Mouse (Mus musculus): Measurements from ENCODE around the gene Dscaml1. TPM values are rescaled to one million over a fixed set of nuclear protein-coding genes. Genes with fewer than 3 reads are reported as not detected.

Gene Dscaml1
- polyA plus RNA-seq, 1 experiment from 2014 or later: not detected

DNA sequence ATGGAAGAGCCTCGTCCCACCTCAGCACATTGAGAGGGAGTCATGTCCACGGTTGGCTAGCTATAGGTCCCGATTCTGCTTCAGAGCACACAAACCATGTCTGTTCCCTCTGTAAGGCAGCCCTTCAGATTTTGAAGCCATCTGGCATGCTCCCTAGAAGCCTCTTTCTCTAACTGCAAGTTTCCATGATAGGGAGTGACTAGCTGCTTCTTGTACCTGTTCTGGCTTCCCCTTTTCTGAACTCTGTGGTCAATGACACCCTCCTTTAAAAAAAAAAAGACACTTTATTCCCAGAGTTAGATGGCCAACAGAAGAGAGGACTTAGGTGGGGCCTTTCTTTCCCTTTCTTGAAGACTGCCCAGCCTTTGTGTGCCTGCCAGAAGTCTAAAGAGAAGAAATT is 130.5 kb downstream of the Dscaml1 start:
- no peaks in the 10 kb centered on the region for H3K4me1 ChIP-seq
- ATAC-seq: no peak
- H3K36me3 ChIP-seq: no peaks in the 10 kb centered on the region
- no peak overlapping the region for H3K4me3 ChIP-seq
- no peak overlapping the region for H3K9ac ChIP-seq
- H3K27me3 ChIP-seq (replicated peaks): no peaks in the 10 kb centered on the region
- no peaks in the 10 kb centered on the region for H3K9me3 ChIP-seq (replicated peaks)
- H3K4me2 ChIP-seq: no peak overlapping the region
- WGBS (ENCODE audit: insufficient replicate concordance): 76% methylated on average over 3 of the region's 3 CpGs
- no peak overlapping the region for H3K27ac ChIP-seq

DNA sequence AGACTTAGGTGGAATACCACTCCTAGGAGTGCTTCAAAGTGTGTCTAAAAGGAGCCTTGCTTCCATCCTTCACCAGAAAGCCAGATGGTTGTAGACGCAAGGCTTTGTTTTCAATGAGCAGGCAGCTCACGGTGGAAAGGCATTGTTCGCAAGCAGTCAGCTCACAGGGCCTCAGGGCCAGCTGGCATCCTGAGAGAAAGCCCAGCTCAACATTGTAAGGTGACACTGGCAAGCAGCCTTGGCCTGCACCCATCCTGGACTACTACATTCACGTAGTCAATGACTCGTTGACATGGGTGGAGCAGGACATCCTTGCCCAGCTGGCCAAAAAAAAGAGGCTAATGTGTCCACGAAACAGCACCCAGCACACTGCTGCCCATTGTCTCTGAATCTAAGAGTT is 134.6 kb downstream of the Dscaml1 start:
- H3K27me3 ChIP-seq (replicated peaks): no peaks in the 10 kb centered on the region
- 66% methylated on average over 6 of the region's 6 CpGs for WGBS (ENCODE audit: insufficient replicate concordance)
- no peak for ATAC-seq

DNA sequence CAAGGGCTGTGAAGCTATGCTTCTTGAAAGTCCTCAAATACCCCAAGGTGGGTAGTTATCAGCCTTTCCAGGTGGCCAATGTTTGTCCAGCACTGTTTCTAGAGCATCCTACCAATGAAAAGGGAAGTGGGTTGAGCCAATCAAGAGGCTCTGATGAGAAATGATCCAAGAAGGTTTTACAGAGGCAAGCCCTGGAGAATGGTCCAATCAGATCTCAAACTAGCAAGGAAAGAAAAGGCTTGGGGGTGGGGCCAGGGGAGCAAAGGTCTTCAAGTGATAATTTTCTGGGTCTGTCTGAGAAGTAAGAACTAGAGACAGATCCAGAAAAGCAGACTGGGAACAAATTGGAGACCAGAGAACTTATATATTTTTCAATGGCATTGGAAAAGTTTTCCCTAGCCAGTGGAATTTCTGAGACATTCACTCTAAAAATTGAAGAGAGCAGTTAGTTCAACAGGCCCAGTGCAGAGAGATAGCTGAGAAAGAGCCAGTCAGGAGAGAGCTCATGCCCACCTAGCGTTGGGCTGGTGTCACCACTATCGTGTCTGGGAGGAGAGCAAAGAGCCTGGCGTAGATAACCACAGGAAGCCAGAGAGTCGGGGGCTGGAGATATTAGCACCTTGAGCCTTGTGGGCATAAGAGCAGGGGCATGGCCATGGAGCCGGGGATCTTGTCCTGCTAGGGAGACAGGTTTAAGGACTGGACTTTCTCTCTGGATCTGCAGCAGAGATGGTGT is 140.6 kb downstream of the Dscaml1 start:
- Histone ChIP-seq H3K36me3 (no peaks in the 10 kb centered on the region), H3K4me2 (no peak overlapping the region), H3K27ac (no peak overlapping the region), H3K9ac (no peak overlapping the region), H3K27me3 (replicated peaks) (no peaks in the 10 kb centered on the region), H3K4me1 (no peaks in the 10 kb centered on the region), H3K9me3 (replicated peaks) (no peaks in the 10 kb centered on the region), H3K4me3 (no peak overlapping the region)
- no peak for ATAC-seq
- WGBS (ENCODE audit: insufficient replicate concordance): 41% methylated on average over 5 of the region's 5 CpGs

More for the DNA sequence above, 134.6 kb downstream of the Dscaml1 start:
- H3K4me2 ChIP-seq: no peak overlapping the region
- no peak overlapping the region for H3K27ac ChIP-seq
- H3K4me3 ChIP-seq: no peak overlapping the region
- H3K9me3 ChIP-seq (replicated peaks): no peaks in the 10 kb centered on the region
- H3K36me3 ChIP-seq: no peaks in the 10 kb centered on the region
- no peaks in the 10 kb centered on the region for H3K4me1 ChIP-seq
- H3K9ac ChIP-seq: no peak overlapping the region

DNA sequence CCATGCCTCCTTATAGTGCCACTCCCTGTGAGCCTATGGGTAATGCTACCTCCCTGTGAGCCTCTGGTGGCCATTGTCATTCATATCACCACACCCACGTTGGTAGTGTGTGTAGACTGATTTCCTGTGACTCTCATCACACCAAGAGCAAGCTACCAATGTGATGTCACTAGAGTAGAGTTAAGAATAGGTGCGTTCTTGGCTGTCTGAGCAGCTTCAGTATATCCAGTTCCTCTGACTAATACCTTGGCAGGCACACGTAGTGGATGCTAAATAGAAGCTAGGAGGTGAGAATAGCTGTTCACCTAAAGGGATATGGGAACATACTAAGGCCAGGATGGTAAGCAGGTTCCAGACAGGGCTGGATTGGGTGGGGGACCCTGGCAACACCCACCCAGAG is 143.3 kb downstream of the Dscaml1 start:
- Histone ChIP-seq H3K9ac (no peak overlapping the region), H3K4me1 (no peaks in the 10 kb centered on the region), H3K27me3 (replicated peaks) (no peaks in the 10 kb centered on the region), H3K4me2 (no peak overlapping the region), H3K9me3 (replicated peaks) (no peaks in the 10 kb centered on the region), H3K4me3 (no peak overlapping the region), H3K36me3 (no peaks in the 10 kb centered on the region), H3K27ac (no peak overlapping the region)
- ATAC-seq: no peak
- WGBS (ENCODE audit: insufficient replicate concordance): 41% methylated on average over 3 of the region's 3 CpGs

DNA sequence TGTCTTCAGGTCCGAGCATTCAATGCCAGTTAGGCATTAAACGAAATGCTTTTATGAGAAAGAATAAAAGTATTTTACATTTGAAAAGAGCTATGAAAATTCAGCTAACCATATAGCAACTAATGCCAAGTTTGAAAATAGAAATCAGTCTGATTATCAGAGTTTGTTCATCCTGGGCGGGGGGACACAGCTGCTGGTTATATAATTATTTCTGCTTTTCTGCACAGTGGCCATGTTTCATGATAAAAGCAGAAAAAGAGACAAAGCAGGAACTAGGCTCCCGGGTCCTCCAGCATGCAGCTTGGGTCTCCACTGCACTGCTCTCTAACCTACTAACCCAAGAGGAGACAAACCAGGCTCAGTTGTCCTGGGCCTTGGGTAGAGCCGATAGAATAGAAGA is 143.9 kb downstream of the Dscaml1 start:
- no peaks in the 10 kb centered on the region for H3K27me3 ChIP-seq (replicated peaks)
- ATAC-seq: no peak
- WGBS (ENCODE audit: insufficient replicate concordance): 66% methylated on average over 5 of the region's 5 CpGs

DNA sequence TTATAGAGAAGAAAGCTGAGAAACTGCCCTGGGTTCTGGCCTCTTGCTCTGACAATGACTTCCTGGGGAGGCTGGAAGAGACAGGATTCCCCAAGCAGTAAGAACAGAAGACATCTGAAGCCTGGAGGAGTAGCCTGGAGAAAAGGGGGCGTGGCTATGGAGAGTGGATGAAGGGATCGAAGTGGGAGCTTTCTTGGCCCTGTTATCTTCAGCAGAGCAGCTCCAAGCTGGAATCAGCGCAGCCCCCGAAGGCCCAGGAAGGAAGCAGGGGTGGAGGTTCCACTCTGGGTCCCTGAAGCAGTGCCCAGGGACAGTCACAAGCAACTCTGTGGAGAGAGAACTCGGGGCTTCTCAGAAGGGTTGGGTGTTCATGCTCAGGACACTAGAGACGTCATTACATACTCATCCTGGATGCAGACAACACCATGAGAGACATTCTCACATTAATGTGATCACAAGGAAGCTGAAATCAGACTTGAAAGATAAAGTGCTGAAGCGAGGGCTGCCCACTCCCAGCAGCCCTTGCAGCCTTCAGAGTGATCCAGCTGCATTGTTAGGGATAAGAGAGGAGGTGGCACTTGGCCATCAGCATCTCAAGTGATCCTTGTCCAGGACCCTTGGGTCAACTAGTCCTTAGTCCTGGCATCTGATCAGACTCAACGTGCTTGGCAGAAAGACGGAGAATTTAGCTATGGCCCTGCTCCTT is 146.5 kb downstream of the Dscaml1 start:
- no peak for ATAC-seq
- Histone ChIP-seq H3K27me3 (replicated peaks) (no peaks in the 10 kb centered on the region), H3K4me1 (no peaks in the 10 kb centered on the region), H3K4me3 (no peak overlapping the region), H3K9ac (no peak overlapping the region), H3K36me3 (no peaks in the 10 kb centered on the region), H3K4me2 (no peak overlapping the region), H3K27ac (no peak overlapping the region), H3K9me3 (replicated peaks) (no peaks in the 10 kb centered on the region)
- WGBS (ENCODE audit: insufficient replicate concordance): 26% methylated on average over 9 of the region's 9 CpGs

More for the DNA sequence above, 143.9 kb downstream of the Dscaml1 start:
- Histone ChIP-seq H3K36me3 (no peaks in the 10 kb centered on the region), H3K27ac (no peak overlapping the region), H3K4me2 (no peak overlapping the region), H3K4me3 (no peak overlapping the region), H3K4me1 (no peaks in the 10 kb centered on the region), H3K9me3 (replicated peaks) (no peaks in the 10 kb centered on the region), H3K9ac (no peak overlapping the region)

DNA sequence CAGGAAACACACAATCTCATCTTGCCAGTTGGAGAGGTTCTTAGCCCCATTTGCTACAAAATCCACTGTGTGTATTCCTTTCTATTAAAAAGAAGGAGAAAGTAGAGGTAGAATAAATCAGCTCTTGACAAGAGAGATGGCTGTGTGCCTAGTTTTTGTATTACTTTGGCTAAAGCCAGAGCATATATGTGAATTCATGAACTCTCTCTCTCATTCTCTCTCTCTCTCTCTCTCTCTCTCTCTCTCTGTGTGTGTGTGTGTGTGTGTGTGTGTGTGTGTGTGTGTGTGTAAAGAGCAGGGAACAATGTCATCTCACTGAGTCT is 147.0 kb downstream of the Dscaml1 start:
- Histone ChIP-seq H3K27ac (no peak overlapping the region), H3K4me2 (no peak overlapping the region), H3K4me1 (no peaks in the 10 kb centered on the region), H3K9me3 (replicated peaks) (no peaks in the 10 kb centered on the region), H3K9ac (no peak overlapping the region), H3K4me3 (no peak overlapping the region), H3K27me3 (replicated peaks) (no peaks in the 10 kb centered on the region), H3K36me3 (no peaks in the 10 kb centered on the region)
- no peak for ATAC-seq

DNA sequence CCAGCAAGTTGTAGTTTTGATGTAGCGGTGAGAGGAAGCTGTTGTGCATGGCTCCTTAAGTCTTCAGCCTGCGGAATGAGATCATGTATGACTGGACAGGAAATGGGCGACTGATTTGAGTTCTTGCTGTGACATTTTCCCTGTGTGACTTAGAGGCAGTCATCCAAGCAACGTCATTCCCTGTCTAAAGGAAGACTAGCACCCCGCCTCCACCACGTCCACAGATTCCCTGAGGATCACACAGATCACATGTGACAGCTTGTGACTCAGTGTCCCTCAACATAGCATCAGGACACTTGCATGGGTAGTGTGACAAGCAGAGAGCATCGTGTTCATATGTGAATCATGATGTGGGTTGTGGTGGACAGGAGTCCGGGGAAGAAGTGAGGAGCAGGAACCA is 147.6 kb downstream of the Dscaml1 start:
- no peak overlapping the region for H3K4me3 ChIP-seq
- H3K36me3 ChIP-seq: no peaks in the 10 kb centered on the region

DNA sequence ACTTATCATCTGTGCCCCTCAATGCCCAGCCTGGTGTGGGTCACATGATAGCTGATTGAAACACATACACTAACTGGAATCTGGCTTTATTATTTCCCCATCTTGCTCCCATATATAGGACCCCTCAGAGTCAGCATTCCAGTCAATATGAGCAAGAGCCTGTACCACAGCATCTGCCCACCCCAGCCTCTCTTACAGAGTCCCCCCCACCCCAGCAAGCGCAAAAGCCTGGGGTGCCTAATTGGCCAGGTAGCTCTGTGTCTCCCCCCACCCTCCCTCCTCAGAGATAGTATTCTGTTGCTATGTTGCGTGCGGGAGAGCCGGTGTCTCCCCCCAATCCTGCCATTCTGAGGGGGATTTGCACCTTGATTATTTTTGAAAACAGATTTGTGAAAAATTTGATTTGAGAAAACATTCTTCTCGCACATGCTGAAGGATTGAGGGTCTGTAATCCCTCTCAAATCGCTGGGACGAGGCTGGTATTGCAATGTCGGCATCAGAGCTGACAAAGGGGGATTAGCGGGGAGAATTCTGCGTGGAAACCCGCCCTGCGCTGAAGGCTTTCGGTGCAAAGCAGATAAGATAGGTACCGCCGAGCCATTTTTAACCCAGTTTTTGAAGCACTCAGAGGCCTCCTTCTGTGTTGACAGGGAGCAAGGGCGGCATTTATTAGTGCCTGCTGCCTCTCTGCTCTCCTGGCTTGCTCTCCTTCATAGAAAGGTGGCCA is 153.8 kb downstream of the Dscaml1 start:
- H3K4me2 ChIP-seq: no peak overlapping the region
- peaks cover 12% of the 10 kb centered on the region for H3K27me3 ChIP-seq (replicated peaks)
- WGBS (ENCODE audit: insufficient replicate concordance): 49% methylated on average over 16 of the region's 16 CpGs
- H3K27ac ChIP-seq: no peak overlapping the region
- H3K4me3 ChIP-seq: no peak overlapping the region
- ATAC-seq: no peak
- no peaks in the 10 kb centered on the region for H3K9me3 ChIP-seq (replicated peaks)
- H3K9ac ChIP-seq: no peak overlapping the region
- no peaks in the 10 kb centered on the region for H3K4me1 ChIP-seq
- H3K36me3 ChIP-seq: no peaks in the 10 kb centered on the region

More for the DNA sequence above, 147.6 kb downstream of the Dscaml1 start:
- Histone ChIP-seq H3K4me2 (no peak overlapping the region), H3K27ac (no peak overlapping the region), H3K9me3 (replicated peaks) (no peaks in the 10 kb centered on the region), H3K27me3 (replicated peaks) (no peaks in the 10 kb centered on the region), H3K9ac (no peak overlapping the region), H3K4me1 (no peaks in the 10 kb centered on the region)
- WGBS (ENCODE audit: insufficient replicate concordance): 49% methylated on average over 8 of the region's 8 CpGs
- no peak for ATAC-seq

DNA sequence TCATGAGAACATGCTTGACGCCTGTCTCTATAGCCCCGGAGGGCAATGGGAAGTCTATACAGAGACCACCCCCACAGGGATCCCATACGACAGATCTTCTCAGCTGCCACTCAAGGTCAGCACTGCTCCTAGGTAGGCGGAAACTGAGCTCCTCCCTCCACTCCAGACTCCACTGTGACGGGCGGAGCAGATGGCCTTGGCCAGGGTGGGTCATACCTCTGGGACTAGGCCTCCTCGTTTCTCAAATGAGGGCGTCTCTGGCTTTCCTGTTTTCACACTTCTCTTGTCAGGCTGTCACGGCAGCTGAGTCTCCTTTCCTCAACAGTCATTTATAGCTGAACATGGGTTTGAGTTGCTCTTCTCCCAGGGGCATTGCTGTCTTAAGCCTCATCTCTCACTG is 160.0 kb downstream of the Dscaml1 start:
- H3K27ac ChIP-seq: no peak overlapping the region
- WGBS (ENCODE audit: insufficient replicate concordance): 56% methylated on average over 9 of the region's 9 CpGs
- H3K4me3 ChIP-seq: no peak overlapping the region
- peaks cover 4% of the 10 kb centered on the region; the same call in 1 of the 2 replicates for H3K27me3 ChIP-seq (replicated peaks)
- no peaks in the 10 kb centered on the region for H3K9me3 ChIP-seq (replicated peaks)
- no peaks in the 10 kb centered on the region for H3K36me3 ChIP-seq
- no peaks in the 10 kb centered on the region for H3K4me1 ChIP-seq
- H3K9ac ChIP-seq: no peak overlapping the region
- ATAC-seq: no peak
- no peak overlapping the region for H3K4me2 ChIP-seq

DNA sequence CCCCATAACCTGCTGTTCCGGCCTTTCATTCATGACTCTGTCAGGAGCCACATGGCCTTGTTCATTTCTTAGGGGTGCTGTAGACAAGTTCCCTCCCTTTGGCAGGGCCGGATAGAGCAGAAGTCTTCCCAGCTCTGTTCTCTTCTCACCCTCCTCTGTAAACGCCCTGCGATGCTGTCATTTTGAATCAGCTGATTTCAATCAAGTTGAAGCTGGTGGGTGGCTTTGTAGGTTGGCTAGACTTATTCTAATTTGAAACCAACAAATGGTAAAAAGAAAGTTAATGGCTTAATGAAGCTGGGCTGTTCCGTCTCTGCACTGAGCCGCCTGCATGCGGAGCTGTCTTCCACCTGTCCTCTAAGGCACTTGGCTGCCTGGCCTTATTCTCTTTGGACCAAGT is 161.3 kb downstream of the Dscaml1 start:
- no peak overlapping the region for H3K9ac ChIP-seq
- no peak overlapping the region for H3K4me3 ChIP-seq
- no peak overlapping the region for H3K4me2 ChIP-seq
- H3K4me1 ChIP-seq: no peaks in the 10 kb centered on the region
- no peak overlapping the region for H3K27ac ChIP-seq
- peaks cover 4% of the 10 kb centered on the region; the same call in 1 of the 2 replicates for H3K27me3 ChIP-seq (replicated peaks)
- H3K36me3 ChIP-seq: no peaks in the 10 kb centered on the region
- no peak for ATAC-seq
- 69% methylated on average over 7 of the region's 7 CpGs for WGBS (ENCODE audit: insufficient replicate concordance)
- H3K9me3 ChIP-seq (replicated peaks): no peaks in the 10 kb centered on the region

DNA sequence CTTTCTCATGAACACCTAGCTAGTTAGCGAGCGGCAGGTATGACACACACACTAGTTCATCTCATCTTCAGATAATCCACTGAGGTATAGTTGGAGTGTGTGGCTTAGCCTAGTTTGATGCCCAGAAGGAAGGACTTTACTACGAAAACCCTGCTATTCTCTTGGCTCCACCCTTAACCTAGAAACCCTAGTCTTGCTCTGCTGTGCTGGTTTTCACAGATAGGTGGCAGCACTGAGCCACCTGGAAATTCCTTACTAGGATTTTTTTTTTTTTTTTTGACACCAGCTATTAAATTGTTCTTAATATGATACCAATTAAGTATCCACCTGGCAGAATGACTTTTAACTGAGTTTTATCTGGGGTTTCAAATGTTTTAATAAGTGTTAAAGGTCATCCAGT is 163.4 kb downstream of the Dscaml1 start:
- WGBS (ENCODE audit: insufficient replicate concordance): 63% methylated on average over 3 of the region's 3 CpGs
- ATAC-seq: no peak
- Histone ChIP-seq H3K27ac (no peak overlapping the region), H3K36me3 (no peaks in the 10 kb centered on the region), H3K27me3 (replicated peaks) (peaks cover 1% of the 10 kb centered on the region; the same call in 1 of the 2 replicates), H3K4me2 (no peak overlapping the region), H3K4me1 (no peaks in the 10 kb centered on the region), H3K9me3 (replicated peaks) (no peaks in the 10 kb centered on the region), H3K4me3 (no peak overlapping the region), H3K9ac (no peak overlapping the region)
